Mouse (Mus musculus): ENCODE measurements at regions not wholly inside any gene's neighbourhood (a gene's known extent, or its start where the extent isn't known, plus 50 kb on each side); places are given as distances from the start of the nearest gene placed in this dataset.
A peak's percentile ranks its signal among the peaks of the same experiment; 100 is the strongest.

GRCm38 (mm10) chr19:44683191-44683590 is 72.7 kb upstream of the Pax2 start:
- no peak for ATAC-seq (replicated peaks; ENCODE audit: poor library complexity, severe bottlenecking)

- ATAC-seq (replicated peaks; ENCODE audit: poor library complexity, severe bottlenecking), result peak; percentile 56; the same call in 1 of the 2 replicates
Measured at GRCm38 (mm10) chr19:44684061-44684514, 71.8 kb upstream of the Pax2 start.

- ATAC-seq (replicated peaks; ENCODE audit: poor library complexity, severe bottlenecking), result no peak
Measured at GRCm38 (mm10) chr19:44686061-44686460, 69.8 kb upstream of the Pax2 start.

- ATAC-seq (replicated peaks; ENCODE audit: poor library complexity, severe bottlenecking), result peak; percentile 46
Measured at GRCm38 (mm10) chr19:44692396-44692795, 63.4 kb upstream of the Pax2 start.

- no peak for ATAC-seq (replicated peaks; ENCODE audit: poor library complexity, severe bottlenecking)
Measured at GRCm38 (mm10) chr19:44692816-44693215, 63.0 kb upstream of the Pax2 start.

GRCm38 (mm10) chr19:44695331-44695730 is 60.5 kb upstream of the Pax2 start:
- no peak for ATAC-seq (replicated peaks; ENCODE audit: poor library complexity, severe bottlenecking)

- ATAC-seq (replicated peaks; ENCODE audit: poor library complexity, severe bottlenecking), result no peak
Measured at GRCm38 (mm10) chr19:44696059-44696712, 59.7 kb upstream of the Pax2 start.

GRCm38 (mm10) chr19:44696773-44697172 is 59.1 kb upstream of the Pax2 start:
- ATAC-seq (replicated peaks; ENCODE audit: poor library complexity, severe bottlenecking), result no peak

- no peak for ATAC-seq (replicated peaks; ENCODE audit: poor library complexity, severe bottlenecking)
Measured at GRCm38 (mm10) chr19:44698382-44699256, 57.2 kb upstream of the Pax2 start.
